Mouse (Mus musculus) midbrain, embryonic 11.5 days (tissue): ENCODE data around the gene Tspyl1. TPM values are rescaled to one million over a fixed set of nuclear protein-coding genes. Genes with fewer than 3 reads are reported as not detected.

Experiments used
- ATAC-seq: fragments of 200-750 bp; cut with Nextera tagmentation; 2 replicates; pipeline ENCODE4 v1.8.0; 2017; ENCODE audit warnings: moderate TSS enrichment, moderate library complexity; ENCODE audit not compliant: low FRiP score
- DNase-seq: peaks from one replicate; pipeline ENCODE4 v3.0.0; 2015; ENCODE audit warnings: low spot score; ENCODE audit errors: missing footprints
- H3K27ac ChIP-seq: fragments of 300-500 bp; sonication (generic); 2 replicates; pipeline ENCODE4 v1.5.1; 2014; ENCODE audit warnings: low read depth, low read length
- H3K27me3 ChIP-seq: fragments of 300-500 bp; sonication (generic); 2 replicates; pipeline ENCODE4 v1.6.1; 2014; ENCODE audit warnings: mild to moderate bottlenecking, low read length, moderate library complexity, mixed read lengths; ENCODE audit not compliant: control insufficient read depth, insufficient read depth
- H3K36me3 ChIP-seq: fragments of 300-500 bp; sonication (generic); 2 replicates; pipeline ENCODE4 v1.6.1; 2014; ENCODE audit warnings: mild to moderate bottlenecking, low read length, moderate library complexity, mixed read lengths; ENCODE audit not compliant: control insufficient read depth, insufficient read depth
- H3K4me1 ChIP-seq: fragments of 300-500 bp; sonication (generic); 2 replicates; pipeline ENCODE4 v1.6.1; 2014; ENCODE audit warnings: low read length; ENCODE audit not compliant: control insufficient read depth, insufficient read depth
- H3K4me2 ChIP-seq: fragments of 300-500 bp; sonication (generic); 2 replicates; pipeline ENCODE4 v1.6.1; 2014; ENCODE audit warnings: mild to moderate bottlenecking, moderate library complexity
- H3K4me3 ChIP-seq: fragments of 300-500 bp; sonication (generic); 2 replicates; pipeline ENCODE4 v1.5.1; 2014; ENCODE audit warnings: low read depth, low read length
- H3K9ac ChIP-seq: fragments of 300-500 bp; sonication (generic); 2 replicates; pipeline ENCODE4 v1.6.1; 2014; ENCODE audit warnings: low read length
- H3K9me3 ChIP-seq: fragments of 300-500 bp; sonication (generic); 2 replicates; pipeline ENCODE4 v1.6.1; 2016; ENCODE audit warnings: low read length; ENCODE audit not compliant: control insufficient read depth
- WGBS: fragments of 180-500 bp; shearing (Covaris S2); extraction: QIAGEN DNeasy Blood & Tissue Kit; methylation state at CpG from one replicate; pipeline ENCODE4 v1.1.7; 2014; 5-methylcytosine and 5-hydroxymethylcytosine counted together
- polyA plus RNA-seq: library from polyadenylated mRNA; unstranded; fragments of >200 nt; fragmentation: Nextera tagmentation; extraction: Ambion mirVana; gene quantifications from 2 replicates; pipeline ENCODE4 v1.2.1, GENCODE M21; 2014

Tspyl1 gene
- 68.8 and 76.8 TPM in 2 replicates for polyA plus RNA-seq

DNA sequence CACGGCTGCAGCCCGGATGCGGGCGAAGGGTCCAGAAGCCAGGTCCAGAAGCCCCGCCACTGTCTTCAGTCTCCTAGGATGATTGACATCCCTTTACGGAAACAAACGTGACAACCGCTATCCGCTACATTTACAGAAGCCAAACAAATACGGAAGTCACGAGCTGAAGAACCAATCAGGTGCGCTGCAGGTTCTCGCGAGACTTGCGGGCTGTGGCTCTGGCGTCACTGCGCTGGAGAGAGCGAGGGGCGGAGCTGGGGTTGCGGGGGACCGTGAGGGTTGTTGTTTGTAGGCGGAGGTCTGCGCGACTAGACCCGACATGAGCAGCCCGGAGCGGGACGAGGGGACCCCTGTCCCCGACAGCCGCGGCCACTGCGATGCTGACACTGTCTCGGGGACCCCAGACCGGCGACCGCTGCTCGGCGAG, at the start of gene Tspyl1:
Gene Tspyl1, plus strand, starts transcription at position 229 of the 427 bp plus-strand sequence.
- Histone ChIP-seq H3K4me2 (peak within 1 kb of the TSS; percentile 62), H3K9ac (peak within 1 kb of the TSS; percentile 86), H3K4me3 (peak within 1 kb of the TSS; percentile 79), H3K4me1 (peaks cover 11% of the 10 kb centered on the region), H3K36me3 (no peaks in the 10 kb centered on the region), H3K27ac (peak within 1 kb of the TSS; percentile 58; the same call in 1 of the 2 replicates), H3K9me3 (no peaks in the 10 kb centered on the region), H3K27me3 (no peaks in the 10 kb centered on the region)
- under 1% methylated on average over 37 of the region's 38 CpGs for WGBS
- ATAC-seq (peak; percentile 98), DNase-seq (peak; percentile 99)

DNA sequence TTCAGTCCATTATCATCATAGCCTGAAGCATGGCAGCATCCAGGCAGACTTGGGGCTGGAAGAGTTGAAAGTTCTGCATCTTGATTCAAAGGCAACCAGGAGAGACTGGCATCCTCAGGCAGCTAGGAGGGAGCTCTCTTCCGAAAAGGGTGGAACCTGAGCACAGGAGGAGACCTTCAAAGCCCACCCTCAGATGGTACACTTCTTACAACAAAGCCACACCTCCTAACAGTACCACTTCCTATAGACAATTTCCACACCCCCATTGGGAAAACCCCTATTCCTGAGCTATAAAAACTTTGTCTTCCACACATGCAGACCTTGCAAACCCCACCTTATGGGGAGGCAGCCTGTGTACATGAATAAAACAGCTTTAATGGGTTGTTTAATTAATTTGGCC, 48.6 kb upstream of the Tspyl1 start:
- 80% methylated on average over 1 of the region's 1 CpGs for WGBS
- H3K4me2 ChIP-seq: no peak overlapping the region
- no peak for ATAC-seq
- no peak for DNase-seq
- no peaks in the 10 kb centered on the region for H3K36me3 ChIP-seq
- H3K4me1 ChIP-seq: no peaks in the 10 kb centered on the region
- no peak overlapping the region for H3K4me3 ChIP-seq
- H3K27ac ChIP-seq: no peak overlapping the region
- H3K27me3 ChIP-seq: no peaks in the 10 kb centered on the region
- no peak overlapping the region for H3K9ac ChIP-seq
- H3K9me3 ChIP-seq: no peaks in the 10 kb centered on the region

GRCm38 (mm10) chr10:34233931-34234745, 47.9 kb upstream of the Tspyl1 start:
- 21% methylated on average over 2 of the region's 2 CpGs for WGBS
- H3K4me3 ChIP-seq: no peak overlapping the region
- ATAC-seq: no peak
- DNase-seq: no peak
- no peak overlapping the region for H3K27ac ChIP-seq
- no peaks in the 10 kb centered on the region for H3K27me3 ChIP-seq
- H3K9me3 ChIP-seq: no peaks in the 10 kb centered on the region
- H3K4me2 ChIP-seq: no peak overlapping the region
- H3K36me3 ChIP-seq: no peaks in the 10 kb centered on the region
- no peak overlapping the region for H3K9ac ChIP-seq
- no peaks in the 10 kb centered on the region for H3K4me1 ChIP-seq

DNA sequence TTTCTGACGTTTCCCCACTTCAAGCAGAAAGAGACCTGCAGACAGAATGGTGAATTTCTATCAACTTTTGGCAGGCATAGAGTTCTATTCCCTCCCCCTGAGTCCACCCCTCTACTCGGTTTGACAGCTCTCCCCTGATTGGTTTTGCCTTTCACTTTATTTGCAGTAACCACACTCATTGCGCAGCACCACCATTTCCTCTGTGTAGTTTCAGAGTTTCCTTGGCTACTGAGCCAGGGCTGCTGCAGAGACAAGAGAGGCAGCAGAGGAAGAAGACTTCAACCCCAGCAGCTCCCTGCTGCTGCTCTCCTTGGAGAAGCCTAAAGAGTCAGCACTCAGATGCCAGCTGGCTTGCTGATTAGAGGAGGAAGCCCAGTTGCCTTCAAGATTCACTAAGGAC, 46.6 kb upstream of the Tspyl1 start:
- H3K9me3 ChIP-seq: no peaks in the 10 kb centered on the region
- H3K27ac ChIP-seq: no peak overlapping the region
- no peak for ATAC-seq
- DNase-seq: no peak
- H3K4me3 ChIP-seq: no peak overlapping the region
- no peaks in the 10 kb centered on the region for H3K27me3 ChIP-seq
- no peaks in the 10 kb centered on the region for H3K4me1 ChIP-seq
- 33% methylated on average over 3 of the region's 3 CpGs for WGBS
- no peaks in the 10 kb centered on the region for H3K36me3 ChIP-seq
- no peak overlapping the region for H3K9ac ChIP-seq
- no peak overlapping the region for H3K4me2 ChIP-seq

DNA sequence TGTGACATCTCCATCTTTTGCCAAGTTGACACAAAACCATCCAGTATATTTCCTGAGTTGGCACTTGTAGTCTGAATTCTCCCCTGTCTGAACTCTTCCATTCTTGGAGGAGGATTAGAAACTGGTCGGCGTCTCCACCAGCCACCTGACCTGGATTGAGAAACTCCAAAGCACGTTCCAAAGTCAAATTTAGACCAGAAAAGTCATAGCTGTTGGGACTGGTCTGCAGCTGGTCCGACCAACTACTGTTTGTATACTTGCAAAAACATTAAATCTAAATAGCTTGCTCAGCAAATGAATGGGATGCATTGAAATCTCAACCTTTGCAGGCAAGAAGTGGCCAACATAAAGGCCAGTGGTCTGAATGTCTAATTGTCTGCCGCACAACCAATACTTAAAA, 45.4 kb upstream of the Tspyl1 start:
- Histone ChIP-seq H3K36me3 (no peaks in the 10 kb centered on the region), H3K27ac (no peak overlapping the region), H3K4me2 (no peak overlapping the region), H3K4me3 (no peak overlapping the region), H3K9ac (no peak overlapping the region), H3K4me1 (no peaks in the 10 kb centered on the region), H3K27me3 (no peaks in the 10 kb centered on the region), H3K9me3 (no peaks in the 10 kb centered on the region)
- WGBS: 87% methylated on average over 5 of the region's 5 CpGs
- ATAC-seq (no peak), DNase-seq (no peak)

DNA sequence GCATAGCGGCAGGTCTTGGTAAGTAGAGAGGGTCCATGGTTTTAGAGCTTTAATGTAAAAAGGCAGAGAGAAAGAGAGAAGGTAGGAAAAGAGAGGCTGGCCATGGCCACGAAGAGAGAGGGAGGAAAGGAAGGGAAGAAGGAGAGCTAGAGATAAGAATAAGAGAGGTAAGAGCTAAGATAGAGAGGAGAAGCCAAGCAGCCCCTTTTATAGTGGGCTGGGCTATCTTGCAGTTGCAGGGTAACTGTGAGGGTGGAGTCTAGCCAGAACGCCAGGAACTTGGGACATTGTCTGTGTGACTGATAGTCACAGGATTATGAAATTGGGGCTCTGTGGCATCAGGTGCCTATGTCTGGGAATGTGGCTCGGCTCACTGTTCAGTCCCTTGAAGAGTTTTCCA, 43.5 kb upstream of the Tspyl1 start:
- Histone ChIP-seq H3K9ac (no peak overlapping the region), H3K4me1 (no peaks in the 10 kb centered on the region), H3K9me3 (no peaks in the 10 kb centered on the region), H3K4me2 (no peak overlapping the region), H3K27ac (no peak overlapping the region), H3K4me3 (no peak overlapping the region), H3K27me3 (no peaks in the 10 kb centered on the region), H3K36me3 (no peaks in the 10 kb centered on the region)
- no peak for ATAC-seq
- DNase-seq: no peak
- 79% methylated on average over 4 of the region's 4 CpGs for WGBS

GRCm38 (mm10) chr10:34244745-34245144, 37.2 kb upstream of the Tspyl1 start:
- H3K4me3 ChIP-seq: no peak overlapping the region
- no peaks in the 10 kb centered on the region for H3K36me3 ChIP-seq
- DNase-seq (no peak), ATAC-seq (no peak)
- H3K4me2 ChIP-seq: no peak overlapping the region
- H3K4me1 ChIP-seq: peaks cover 5% of the 10 kb centered on the region; the same call in 1 of the 2 replicates
- WGBS: 71% methylated on average over 5 of the region's 5 CpGs
- no peaks in the 10 kb centered on the region for H3K9me3 ChIP-seq
- no peak overlapping the region for H3K27ac ChIP-seq
- H3K9ac ChIP-seq: no peak overlapping the region
- no peaks in the 10 kb centered on the region for H3K27me3 ChIP-seq

DNA sequence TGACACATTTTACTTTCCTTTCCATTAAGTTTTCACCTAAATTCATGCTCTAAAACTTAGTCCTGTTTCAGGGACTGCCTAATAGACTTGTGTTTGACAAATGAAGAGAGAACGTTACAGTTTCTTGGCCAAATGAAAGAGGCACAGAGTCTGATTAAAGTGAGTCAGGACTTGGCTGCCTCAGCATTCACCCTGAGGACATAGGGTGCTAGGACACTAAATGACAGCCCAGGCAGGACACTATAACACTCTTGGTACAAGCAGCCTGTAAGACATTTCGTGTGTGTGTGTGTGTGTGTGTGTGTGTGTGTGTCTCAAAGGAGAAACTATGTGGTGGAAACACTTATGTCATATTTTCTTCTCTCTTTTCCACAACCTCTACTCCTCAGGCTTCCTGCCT, 35.9 kb upstream of the Tspyl1 start:
- no peak for ATAC-seq
- DNase-seq: no peak
- H3K9me3 ChIP-seq: no peaks in the 10 kb centered on the region
- no peak overlapping the region for H3K27ac ChIP-seq
- no peaks in the 10 kb centered on the region for H3K27me3 ChIP-seq
- H3K36me3 ChIP-seq: no peaks in the 10 kb centered on the region
- H3K4me2 ChIP-seq: no peak overlapping the region
- H3K9ac ChIP-seq: no peak overlapping the region
- WGBS: 79% methylated on average over 2 of the region's 2 CpGs
- peaks cover 5% of the 10 kb centered on the region; the same call in 1 of the 2 replicates for H3K4me1 ChIP-seq
- H3K4me3 ChIP-seq: no peak overlapping the region

GRCm38 (mm10) chr10:34247757-34248156, 34.2 kb upstream of the Tspyl1 start:
- H3K36me3 ChIP-seq: no peaks in the 10 kb centered on the region
- H3K4me1 ChIP-seq: peaks cover 5% of the 10 kb centered on the region; the same call in 1 of the 2 replicates
- H3K9me3 ChIP-seq: no peaks in the 10 kb centered on the region
- no peak overlapping the region for H3K4me3 ChIP-seq
- DNase-seq (peak; percentile 84), ATAC-seq (no peak)
- H3K27me3 ChIP-seq: no peaks in the 10 kb centered on the region
- H3K27ac ChIP-seq: no peak overlapping the region
- no peak overlapping the region for H3K4me2 ChIP-seq
- no peak overlapping the region for H3K9ac ChIP-seq
- 51% methylated on average over 3 of the region's 3 CpGs for WGBS
